Mouse (Mus musculus) heart, adult 9 months (tissue): ENCODE data around the gene Trpm4.
"Not testable (repeated sequence)": the region's sequence is repeated elsewhere in the genome, so short reads cannot be mapped to it uniquely, and the experiment has no call there.

Experiments
- DNase-seq, 2 experiments: peaks; one replicate each; pipeline ENCODE4 v3.0.0; 2022; ENCODE audit warnings: low spot score in 2 of 2

The Trpm4 gene

DNA sequence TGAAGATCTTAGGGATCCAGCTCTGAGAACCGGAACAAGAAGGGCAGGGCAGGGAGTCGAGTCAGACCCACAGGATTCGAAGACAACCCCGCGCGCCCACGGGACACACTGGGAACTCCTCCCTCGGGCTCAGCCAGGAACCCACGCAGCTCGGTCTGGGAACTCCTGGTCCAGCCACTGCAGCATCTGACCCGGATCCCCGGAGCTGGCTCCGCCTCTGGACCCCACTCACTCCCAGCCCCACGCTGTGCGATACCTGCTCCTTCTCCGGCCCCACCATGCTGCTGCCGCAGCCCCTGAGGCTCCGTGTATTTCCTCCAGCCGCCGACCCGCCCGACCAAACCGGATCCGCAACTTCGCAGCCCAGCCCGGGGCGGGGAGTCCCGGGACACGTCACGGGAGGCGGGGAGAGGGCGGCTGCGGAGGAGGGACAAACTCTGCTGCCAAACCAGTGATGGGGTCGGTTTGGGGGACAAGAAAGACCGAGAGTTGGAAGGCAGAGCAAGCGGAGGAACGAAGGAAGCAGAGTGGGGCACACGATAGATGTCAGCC lies at the start of gene Trpm4:
TSS of gene Trpm4 (minus strand) at position 350 of the 552 bp plus-strand sequence.
- DNase-seq, result peak; percentile 89 to 90

DNA sequence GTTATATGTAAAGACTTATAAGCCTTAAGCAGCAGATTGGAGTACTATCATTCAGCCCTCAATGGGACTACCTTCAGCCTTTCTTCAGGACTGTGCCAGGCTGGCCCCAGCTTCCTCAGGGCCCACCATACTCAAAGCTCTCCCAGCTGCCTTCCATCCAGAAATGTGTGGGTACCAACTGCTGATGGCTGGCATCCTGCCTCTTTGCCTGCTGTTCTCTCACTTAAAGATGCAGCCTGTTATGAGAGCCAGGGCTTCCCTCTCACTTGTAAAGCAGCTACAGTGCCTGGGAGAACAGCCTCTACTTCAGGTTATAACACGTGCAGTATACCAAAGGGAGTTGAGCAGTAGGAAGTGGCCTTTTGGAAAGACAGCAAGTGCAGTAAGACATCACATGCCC lies 42.5 kb upstream of the Trpm4 start:
- no peak for DNase-seq

DNA sequence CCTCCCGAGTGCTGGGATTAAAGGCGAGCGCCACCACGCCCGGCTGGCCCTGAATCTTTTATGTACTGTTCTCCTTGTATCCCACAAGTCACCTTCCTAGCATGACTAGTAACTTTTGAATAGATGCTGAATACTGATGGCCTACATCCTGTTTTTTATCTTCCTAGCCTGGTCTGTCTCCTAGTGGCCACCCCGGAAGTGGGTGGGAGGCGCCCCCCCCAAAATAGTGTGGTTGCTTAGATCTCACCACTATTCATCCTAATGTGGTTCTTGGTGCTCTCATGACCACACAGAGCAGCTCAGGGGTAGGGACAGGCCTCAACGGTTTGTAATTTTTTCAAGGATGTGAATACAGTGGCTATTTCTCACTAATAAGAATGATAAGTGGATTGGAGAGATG lies 41.0 kb upstream of the Trpm4 start:
- no peak for DNase-seq

DNA sequence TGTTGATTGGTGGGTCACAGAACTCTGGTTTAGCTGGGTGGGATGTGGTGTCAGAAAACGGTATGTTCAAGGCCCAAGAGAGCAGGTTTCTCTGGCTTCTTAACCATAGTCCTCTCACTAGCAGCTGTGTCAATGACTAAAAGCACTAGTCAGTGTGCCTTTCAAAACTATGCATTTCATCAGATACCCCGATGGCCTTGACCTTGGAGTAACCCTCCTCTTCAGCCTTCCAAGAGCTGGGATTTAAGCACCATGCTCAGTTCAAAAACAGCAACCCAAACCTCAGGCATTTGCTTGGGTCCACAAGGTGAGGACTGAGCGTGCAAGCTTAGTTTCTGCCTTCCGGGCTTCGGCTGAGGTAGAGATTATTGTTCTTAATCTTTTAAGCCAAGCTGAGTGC lies 38.8 kb upstream of the Trpm4 start:
- no peak for DNase-seq

DNA sequence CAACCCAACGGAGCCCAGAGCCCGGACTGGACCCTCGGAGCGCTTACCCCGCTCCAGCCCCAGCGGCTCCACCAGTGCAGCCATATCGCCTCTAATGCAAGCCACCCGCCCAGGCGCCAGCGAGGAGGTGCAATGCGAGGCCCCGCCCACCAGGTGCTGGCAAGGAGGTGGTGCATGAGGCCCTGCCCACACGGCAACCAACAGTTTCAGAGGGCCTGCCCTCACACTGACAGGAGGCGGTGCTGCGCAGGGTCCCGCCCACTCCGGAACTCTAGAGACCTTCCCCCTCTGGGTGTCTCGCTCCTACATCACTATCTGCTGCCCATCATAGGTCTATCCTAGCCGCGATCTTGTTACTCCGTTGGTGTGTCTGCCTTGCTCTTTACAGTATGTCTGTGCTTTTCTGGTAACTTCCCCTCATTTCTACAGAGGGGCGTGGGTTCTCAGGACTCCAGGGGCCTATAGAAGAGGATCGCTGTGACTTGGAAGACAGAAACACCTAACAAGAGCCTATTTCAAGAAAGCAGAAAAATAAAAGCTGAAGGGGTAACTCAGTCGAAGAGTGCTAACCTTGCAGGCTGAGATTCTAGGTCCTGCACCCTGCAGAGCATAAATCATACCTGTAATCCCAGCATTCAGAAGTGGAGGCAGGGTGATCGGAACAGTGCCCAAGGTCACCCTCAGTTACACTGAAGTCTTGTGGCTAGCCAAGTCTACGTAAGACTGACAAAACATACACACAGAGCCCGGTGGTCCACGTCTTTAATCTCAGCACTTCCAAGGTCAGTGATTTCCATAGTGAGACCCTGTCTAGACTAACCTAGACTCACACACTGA lies 37.1 kb upstream of the Trpm4 start, which contains the start of gene Lin7b:
TSS of gene Lin7b (minus strand) at position 109 of the 837 bp plus-strand sequence.
- DNase-seq, result peak; percentile 68 to 75

DNA sequence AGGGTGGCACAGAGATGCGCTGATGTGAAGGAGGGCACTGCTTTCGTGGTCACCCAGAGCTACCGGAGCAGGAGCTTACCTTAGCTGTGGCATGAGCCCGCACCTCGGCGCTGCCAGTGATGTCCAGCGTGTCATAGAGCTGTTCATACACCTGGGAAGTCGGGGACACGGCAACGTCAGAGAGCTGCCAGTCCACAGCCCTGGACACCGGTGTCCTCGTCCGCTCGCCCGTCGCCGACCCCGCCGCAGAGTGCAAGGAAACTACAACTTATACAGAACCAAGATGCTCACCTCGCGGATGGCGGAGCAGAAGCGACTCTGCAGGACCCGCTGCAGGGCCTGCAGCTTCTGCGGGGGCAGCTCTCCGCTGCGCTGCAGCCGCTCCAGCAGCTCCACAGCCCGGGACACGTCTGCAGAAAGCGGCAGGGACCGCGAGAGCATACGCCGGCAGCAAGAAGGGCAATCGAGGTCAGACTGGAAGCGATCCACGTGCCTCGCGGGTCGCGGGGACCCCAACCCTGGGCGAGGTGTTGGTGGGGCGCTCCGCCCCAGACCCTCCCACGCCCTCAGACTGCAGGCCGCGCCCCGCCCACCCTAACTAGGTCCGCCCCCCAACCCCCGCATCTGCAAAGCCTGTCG lies 36.4 kb upstream of the Trpm4 start:
- no peak for DNase-seq

DNA sequence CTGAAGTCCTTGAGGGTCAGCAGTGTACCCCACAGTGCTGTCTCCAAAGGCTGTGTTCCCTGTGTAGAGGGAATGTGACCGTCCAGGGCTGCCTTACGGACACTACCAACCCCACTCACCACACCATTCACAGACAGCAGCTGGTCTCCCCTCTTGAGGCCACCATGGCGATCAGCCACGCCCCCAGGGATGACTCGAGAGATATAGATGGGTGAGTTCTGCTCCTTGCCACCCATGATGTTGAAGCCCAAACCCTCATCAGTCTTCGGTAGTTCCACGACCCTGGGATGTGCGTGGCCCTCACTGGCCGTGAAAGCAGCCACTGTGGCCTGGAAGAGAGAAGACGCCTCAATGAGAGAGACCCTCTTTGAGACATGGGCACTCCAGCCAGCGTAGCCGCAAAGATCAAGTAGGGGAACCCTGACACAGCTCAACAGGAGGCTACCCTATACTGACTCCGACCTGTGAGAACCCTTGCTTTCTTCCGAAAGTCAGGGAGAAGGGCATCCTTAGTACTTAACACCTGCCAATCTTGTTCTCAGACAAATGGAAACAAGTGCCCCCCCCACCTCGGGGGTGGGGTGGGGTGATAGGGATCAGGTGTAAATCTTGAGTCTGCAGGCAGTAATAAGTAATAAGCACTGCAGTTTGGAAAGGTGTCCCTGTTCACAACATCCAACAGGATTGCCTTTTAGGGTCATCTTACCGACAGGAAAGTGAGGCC lies 35.6 kb upstream of the Trpm4 start:
- no peak for DNase-seq

DNA sequence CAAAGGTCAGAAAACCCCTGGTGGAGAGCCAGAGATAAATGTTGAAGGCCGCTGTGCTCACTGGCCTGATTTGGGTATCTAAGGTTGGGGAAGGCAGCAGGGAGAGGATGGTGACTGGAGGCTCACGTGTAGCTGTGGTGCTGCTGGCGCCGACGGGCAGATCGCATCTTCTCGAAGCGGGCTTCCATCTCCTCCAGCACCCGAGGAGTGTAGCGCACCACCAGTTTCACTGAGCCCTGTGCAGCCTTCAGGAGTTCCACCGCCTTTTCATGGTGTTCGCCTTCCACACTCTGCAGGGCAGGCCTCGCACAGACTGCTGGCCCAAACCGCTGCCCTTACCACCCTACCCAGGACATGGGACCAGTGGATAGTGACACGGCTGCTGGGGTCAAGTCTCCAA lies 34.6 kb upstream of the Trpm4 start:
- no peak for DNase-seq

DNA sequence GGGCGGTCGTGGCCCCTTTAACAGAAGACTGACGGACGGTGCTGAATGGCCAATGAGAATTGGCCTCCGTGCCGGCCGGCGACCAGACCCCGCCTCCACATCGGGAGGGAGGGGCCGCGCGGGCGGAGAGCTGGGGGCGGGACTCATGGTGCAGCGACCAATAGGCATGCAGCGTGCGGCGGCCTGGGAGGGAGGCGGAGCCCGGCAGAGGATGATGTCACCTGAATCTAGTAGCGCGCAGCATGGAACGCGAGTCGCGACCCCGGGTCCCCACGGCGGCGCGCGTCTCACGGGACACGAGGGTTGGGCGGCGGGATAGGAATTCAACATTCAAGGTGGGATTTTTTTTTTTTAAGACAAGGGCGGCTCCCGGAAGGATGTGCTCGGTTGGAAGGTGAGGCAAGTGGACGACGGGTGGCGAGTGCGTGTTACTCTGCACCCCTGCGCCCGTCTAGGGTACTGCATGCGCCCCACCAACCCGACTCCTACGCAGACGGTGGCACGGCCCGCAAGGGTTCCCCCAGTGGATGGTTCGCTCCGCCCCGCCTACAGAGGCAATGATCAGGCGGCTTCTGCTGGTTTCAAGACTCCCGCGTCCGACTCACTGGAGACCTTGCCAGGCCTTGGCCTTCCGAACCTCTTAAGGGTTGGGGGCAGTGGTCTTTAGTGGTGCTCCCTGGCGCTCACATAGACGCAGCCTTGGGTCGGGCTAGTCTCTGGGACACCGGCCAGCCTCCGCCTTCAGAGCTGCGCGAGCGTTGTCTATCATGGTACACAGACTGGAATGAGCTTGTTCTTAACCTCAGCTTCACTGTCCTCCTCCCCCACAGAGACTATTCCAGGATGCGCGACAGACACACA lies 33.7 kb upstream of the Trpm4 start:
- peak; percentile 94 to 97 for DNase-seq

DNA sequence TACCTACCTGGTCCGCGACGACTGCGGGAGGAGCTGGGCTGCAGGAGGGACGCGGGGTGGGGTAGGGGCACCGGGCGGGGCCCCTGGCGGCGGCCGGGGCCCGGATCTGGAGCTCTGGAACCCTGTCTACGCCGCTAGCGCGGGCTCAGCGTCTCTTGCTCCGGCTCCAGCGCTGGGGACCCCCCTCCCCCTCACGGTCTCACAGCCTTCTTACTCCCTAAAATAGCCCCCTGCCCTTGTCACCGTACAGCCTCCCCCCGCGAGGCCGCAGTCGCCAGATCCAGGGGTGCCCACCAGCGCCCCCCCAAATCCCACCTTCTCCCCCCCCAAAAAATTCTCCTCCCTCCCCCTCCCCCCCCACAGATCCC lies 33.1 kb upstream of the Trpm4 start, which contains the start of gene Ppfia3:
TSS of gene Ppfia3 (minus strand) at position 368 of the 368 bp plus-strand sequence.
- no peak for DNase-seq

DNA sequence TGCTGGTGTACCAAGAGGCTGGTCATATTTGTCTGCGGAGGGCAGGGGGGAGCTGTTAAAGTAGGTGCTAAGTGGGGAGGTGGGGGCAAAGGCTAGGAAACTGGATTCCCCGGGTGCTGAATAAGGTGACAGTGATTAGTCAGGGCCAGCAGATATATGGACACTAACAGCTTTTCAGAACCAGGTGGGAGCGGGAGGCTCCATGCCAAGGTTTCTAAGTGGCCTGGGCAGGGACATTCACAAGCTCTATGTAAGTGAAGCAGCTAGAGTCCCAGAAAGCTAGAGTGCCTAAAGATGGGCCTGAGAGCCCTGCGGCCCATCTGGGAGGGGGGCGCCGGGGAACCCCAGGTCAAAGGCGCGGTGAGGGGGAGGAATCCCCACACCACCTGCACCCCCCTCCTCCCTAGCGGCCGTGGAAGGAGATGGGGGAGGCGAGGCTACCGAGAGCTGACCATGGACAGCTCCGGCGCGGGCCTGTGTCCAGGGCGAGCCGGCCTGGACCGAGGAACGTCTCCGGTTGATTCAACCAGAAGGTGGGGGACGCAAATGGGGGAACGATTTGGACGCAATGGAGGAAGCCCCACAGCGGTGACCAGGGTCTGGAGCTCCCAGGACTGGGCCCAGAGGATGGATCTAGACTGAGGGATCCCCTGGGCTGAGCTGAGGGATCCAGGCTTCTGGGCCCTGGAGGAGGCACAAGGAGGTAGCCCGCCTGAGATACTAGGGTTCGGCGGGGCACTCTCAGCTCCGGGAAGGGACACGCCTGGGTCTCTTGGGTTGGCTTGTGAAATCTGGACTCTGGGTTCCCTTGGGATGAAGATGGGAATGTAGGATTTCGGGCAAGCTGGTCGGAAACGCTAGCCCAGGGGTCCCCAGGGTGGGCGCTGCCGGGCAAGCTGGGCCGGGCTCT lies 32.4 kb upstream of the Trpm4 start:
- peak in 1 of 2 experiments; percentile 33 for DNase-seq

DNA sequence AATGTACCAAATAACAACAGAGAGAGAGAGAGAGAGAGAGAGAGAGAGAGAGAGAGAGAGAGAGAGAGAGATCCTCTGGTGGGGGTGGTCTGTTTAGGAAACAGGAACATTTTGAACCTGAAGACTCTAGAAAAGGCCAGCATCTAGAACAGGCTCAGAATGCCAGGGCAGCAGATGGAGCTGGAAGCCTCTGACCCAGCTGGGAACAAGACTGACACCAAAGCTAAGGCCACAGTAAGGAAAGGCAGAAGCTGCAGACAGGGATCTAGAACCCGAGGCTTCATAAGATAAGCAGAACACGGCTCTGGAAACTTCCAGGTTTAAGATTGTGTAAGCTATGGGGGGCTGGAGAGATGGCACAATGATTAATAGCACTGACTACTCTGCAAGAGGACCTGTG lies 30.4 kb upstream of the Trpm4 start:
- DNase-seq, result no peak

DNA sequence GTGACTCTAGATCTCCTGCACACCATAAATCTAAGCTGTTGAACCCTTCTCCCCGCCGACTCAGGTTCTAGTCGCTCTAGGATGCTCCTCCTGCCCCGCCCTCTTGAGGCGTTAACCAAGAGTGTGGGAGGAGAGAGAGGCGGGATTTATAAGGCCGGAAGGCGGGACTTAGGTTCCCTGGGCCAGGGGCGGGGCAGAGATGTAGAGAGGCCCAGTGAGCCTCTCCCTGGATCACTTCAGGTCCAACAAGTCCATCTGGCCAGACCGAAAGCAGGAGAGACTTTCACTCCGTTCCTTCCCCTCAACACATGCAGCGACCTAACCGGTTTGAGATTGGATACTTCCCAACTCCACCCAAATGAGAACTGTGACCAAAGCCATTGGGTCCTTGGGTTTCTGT lies 29.2 kb upstream of the Trpm4 start:
- no peak for DNase-seq

DNA sequence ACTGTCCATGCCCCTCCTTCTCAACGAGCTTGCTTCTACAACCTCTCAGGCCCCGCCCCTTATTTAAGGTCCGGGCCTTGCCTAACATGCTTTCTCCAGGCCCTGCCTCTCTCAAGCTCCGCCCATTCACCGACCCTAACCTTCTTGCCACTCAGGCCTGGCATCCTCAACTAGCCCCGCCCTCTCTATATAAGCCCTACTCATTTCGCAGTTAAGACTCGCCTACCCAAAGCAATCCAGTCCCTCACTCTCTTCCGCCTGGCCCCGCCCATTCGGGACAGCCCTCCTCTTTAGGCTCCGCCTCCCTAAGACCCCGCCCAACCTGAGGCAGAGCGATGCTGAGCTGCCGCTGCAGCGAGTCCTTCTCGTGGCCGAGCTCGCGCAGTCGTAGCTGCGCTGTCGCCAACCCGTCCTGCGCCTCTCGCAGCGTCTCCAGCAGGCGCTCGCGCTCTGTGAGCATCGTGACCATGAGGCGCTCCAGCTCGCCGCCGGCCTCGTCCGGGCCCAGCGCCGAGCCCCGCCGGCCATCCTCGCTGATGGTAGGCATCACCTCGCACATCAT lies 27.7 kb upstream of the Trpm4 start:
- peak; percentile 40 to 55 for DNase-seq

DNA sequence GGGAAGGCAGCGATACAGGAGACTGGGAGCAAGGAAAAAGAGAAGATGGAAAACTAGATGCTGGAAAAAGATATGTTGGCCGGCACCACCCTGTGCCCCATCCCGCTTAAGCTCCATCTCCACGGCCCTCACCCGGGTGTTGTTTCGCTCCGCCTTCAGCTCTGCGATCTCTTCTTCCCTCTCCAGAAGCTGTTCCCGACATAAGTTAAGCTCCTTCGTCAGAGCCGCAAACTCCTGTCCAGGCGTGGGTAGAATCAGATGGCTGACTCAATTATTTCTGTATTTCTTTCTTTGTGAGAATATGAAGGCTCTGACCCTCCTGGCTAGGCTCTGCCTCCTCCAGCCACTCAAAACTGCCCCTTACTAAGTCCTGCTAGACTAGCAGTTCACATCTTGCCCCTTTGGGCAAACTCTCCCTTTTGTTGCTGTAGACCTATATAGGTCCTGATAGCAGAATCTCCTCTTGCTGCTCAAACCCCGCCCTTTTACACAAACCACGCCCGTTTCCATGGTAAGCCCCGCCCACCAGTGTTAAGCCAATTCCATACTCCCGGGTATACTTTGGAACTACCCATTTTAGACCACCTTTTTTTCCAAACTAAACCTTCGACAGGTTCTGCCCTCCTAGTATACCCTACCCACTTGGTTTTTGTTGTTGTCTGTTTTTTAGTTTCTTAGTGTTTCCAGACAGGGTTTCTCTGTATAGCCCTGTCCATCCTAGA lies 27.0 kb upstream of the Trpm4 start:
- DNase-seq, result no peak

DNA sequence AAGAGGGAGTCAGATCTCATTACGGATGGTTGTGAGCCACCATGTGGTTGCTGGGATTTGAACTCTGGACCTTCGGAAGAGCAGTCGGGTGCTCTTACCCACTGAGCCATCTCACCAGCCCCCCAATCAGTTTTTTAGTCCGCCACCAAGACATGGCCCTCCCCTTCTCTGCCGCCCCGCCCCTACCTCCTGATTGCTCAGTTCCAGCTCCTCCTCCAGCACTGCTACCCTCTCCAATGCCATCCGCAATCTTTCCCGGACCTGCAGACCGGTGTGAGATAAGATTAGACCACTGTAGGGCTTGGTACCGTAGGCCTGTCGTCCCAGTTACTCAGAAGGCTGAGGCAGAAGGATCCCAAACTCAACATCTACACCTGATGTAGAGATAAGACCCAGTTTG lies 25.5 kb upstream of the Trpm4 start:
- not testable (repeated sequence) for DNase-seq

DNA sequence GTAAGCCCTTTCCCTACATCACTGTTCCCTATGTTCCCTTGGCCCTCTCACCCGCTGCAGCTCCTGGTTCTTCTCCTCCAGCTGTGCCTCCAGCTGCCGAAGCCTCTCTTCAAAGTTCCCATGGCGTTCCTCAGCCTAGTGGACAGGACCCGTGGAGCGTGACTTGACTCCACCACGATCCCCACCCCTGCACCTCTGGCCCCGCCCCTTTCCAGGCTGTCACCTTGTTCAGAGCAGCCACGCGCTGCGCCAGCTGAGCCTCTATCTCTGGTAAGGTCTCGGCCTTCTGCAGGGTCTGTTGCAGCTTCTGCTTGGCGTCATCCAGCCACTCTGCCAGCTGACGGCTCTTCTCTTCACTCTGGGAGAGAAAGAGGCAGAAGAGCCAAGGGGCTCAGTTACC lies 22.5 kb upstream of the Trpm4 start:
- DNase-seq, result no peak

DNA sequence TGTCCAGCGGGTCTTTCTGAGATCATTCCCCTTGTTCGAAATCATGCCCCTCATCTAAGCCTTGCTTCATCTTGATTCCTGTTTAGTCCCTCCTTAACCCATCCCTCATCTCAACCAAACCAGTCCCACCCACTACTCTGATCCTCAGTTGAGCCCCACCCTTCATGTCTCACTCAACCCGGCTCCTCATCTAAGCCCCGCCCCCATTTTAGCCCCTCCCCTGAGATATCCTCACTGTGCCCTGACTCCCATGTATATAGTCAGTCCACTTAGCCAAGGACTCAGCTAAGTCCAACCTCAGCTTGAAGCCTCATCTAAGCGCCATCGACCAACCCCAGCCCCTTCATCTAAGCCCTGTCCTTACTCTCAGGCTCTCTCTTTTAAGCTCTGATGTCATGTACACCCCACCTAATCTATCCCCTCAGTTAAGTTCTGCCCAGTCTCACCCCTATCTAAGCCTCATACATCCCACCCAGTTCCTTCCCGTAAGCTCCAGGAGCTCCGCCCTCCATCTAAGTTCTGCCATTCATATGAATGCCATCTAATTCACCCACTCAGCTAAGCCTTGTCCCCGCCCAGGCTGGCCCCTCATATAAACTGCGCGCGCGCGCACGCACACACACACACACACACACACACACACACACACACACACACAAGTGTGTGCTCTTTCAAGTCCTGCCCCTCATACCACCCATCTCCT lies 21.9 kb upstream of the Trpm4 start:
- DNase-seq, result no peak

DNA sequence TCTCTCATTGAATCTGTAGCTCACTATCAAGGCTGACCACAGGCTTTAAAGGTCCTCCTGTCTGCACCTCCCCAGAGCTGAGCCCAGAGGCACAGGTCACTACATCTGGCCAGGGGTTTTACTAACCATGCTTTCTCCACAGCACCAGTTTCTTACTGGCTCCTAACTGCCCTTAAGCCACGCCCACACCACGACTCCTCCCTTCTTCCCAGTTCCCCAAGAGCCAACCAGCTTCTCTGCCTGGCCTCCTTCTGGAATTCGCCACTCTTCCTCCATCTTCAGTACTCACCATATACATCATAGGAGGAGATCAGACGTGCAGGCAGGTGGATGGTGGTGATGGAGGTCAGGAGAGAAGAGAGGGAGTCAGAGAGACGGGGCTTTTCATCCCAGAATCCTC lies 19.5 kb upstream of the Trpm4 start:
- no peak for DNase-seq
